16 mouse cellular contexts compared by ENCODE assay signal in the genomic region with DNA sequence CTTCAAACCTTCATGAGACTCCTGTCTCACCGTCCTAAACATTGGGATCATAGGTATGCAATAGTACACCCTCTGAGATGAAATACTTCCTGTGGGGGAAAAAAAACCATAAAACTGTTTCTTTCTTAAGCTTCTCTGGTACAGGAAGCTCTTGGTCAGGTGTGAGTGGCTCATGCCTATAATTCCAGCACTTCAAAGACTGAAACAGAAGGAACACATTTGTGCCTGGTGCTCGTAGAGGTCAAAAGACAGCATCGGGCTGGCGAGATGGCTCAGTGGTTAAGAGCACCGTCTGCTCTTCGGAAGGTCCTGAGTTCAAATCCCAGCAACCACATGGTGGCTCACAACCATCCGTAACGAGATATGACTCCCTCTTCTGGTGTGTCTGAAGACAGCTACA.
"Had no signal": no experiment of that assay in that cellular context is flagged by ENCODE, and none has a peak within 500 bp of the region (broad histone marks: within the 10 kb centered on the region; RNA-seq: fewer than 3 reads in every experiment).

No protein-coding gene starts in this region.

- H3K4me3 ChIP-seq: layer of hippocampus, adult 2 months; left cerebral cortex, adult 2 months; limb, embryonic 15.5 days; liver, embryonic 13.5 days; midbrain, embryonic 10.5 days; neural tube, embryonic 13.5 days had no signal

- H3K9me3 ChIP-seq: limb, embryonic 15.5 days; liver, embryonic 13.5 days; midbrain, embryonic 10.5 days; neural tube, embryonic 13.5 days had no signal

- H3K27me3 ChIP-seq: limb, embryonic 15.5 days; liver, embryonic 13.5 days; neural tube, embryonic 13.5 days had no signal

- H3K9ac ChIP-seq: limb, embryonic 15.5 days; liver, embryonic 13.5 days; neural tube, embryonic 13.5 days had no signal

- H3K4me1 ChIP-seq: midbrain, embryonic 10.5 days; neural tube, embryonic 13.5 days had no signal

- H3K4me2 ChIP-seq: limb, embryonic 15.5 days; liver, embryonic 13.5 days; neural tube, embryonic 13.5 days had no signal

- H3K27ac ChIP-seq: kidney, postnatal 0 days; layer of hippocampus, adult 2 months; left cerebral cortex, adult 2 months; limb, embryonic 15.5 days; midbrain, embryonic 10.5 days; neural tube, embryonic 13.5 days had no signal

- DNase-seq: kidney, adult 11 months; kidney, adult 9 months; kidney, postnatal 4 days; liver, embryonic 13.5 days; lung, adult 18-20 months; lung, postnatal 4 days; midbrain, embryonic 14.5 days; retina, postnatal 1 day; right cerebral cortex, postnatal 4 days; spleen, adult 18-20 months had no signal
